Mouse (Mus musculus) lung, postnatal 25 days (tissue): ENCODE results near the gene Avil.

Source experiments
- DNase-seq: peaks from one replicate; pipeline ENCODE4 v3.0.0; 2022; ENCODE audit warnings: low spot score

Avil gene

GRCm38 (mm10) chr10:127030336-127031296 lies 30.1 kb downstream of the Avil start, which contains the start of gene Tsfm:
TSS of gene Tsfm (minus strand) at chr10:127030840.
- peak; percentile 91 for DNase-seq

DNA sequence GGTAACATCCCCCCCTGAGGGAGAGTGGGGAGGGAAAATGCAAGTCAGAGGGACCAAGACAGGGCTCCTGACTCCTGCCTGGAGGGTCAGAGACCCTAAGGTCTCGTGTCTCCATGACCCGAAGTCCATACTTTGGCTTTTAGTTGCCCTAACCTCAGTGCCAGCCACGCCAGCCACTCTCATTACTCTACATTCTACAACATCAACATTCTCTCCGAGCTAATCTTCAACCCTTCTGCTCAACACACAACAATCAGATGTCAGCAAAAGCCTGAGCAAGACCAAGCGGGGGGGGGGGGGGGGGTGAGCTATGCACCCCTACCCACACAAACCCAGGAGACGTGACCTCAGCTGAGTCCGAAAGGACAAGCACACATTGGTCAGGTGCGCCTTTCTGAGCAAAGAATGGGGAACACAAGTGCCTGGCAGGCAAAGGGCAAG lies 32.8 kb downstream of the Avil start:
- no peak for DNase-seq

DNA sequence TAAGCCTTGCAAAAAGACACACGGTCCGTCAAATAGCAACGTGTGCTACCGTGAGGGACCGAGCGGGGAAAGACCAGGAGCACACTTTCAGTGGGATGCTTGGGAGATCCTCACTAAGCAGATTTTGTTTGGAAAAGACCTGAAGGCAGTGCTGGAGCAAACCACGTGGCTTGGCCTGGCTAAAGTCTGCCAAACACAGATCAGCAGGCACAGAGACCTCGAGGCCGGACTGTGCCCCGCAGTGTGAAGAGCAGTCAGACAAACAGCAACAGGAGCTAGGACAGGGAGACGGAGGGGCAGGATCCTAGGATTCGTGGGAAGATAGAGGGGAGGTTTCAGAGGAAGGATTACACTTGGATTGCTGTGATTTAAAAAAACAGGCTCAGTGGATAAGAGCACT lies 35.8 kb downstream of the Avil start:
- no peak for DNase-seq

- DNase-seq, result no peak
Observed at GRCm38 (mm10) chr10:127037641-127038040, 37.1 kb downstream of the Avil start.

- DNase-seq, result no peak
Observed at GRCm38 (mm10) chr10:127040569-127041214, 40.2 kb downstream of the Avil start.

GRCm38 (mm10) chr10:127041274-127041766 lies 40.8 kb downstream of the Avil start, which contains the start of the genes Mettl1 and Eef1akmt3:
TSS of gene Mettl1 (plus strand) at chr10:127041414.
TSS of gene Eef1akmt3 (minus strand) at chr10:127041513.
- no peak for DNase-seq

DNA sequence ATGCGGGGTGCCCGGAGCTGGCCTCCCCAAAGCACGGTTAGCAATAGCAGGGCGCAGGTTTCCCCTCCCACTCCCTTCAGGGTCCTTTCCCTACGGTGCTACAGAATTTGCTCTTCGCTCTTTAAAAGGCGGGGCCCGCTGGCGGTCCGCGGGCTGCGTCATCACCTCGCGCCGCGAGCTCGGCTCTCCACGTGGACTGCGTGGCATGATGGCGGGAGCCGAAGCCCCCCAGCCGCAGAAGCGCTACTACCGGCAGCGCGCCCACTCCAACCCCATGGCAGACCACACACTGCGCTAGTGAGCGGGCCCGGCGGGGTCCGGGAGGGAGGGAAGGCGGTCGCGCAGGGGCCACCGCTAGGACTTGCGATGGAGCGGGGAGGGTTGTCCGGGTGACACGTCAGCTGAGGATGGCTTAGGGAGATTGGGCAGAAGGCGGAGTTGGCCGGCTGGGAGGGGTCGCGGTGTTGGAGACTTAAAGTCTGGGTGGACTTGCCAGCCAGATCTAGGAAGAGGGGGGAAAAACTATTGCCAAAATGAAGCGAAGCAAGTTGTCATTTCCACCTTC lies 41.3 kb downstream of the Avil start:
- DNase-seq, result peak; percentile 85

DNA sequence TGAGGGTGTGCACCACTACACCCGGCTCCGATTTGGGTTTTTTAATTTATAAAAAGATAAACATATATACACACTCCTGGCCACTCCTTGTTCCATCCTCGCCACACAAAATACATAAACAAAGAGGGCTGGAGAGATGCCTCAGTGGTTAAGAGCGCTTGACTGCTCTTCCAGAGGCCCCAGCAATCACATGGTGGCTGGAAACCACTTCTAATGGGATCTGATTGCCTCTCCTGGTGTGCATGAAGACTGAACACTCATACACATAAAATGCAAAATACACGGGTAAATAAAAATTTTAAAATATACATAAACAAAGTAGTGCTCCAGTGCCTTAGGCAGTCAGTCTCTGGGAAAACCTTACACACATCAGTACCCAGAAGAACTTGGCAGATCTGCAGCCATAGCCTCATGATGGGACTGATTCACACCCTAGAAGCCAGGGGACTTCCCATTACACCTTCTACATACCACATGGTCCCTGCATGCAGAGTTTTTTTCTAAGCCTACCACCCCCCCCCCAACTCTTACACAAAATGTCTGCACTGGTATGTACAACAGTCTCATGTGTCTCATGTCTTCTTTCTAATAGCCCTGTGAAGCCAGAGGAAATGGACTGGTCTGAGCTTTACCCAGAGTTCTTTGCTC lies 42.1 kb downstream of the Avil start:
- DNase-seq, result no peak

DNA sequence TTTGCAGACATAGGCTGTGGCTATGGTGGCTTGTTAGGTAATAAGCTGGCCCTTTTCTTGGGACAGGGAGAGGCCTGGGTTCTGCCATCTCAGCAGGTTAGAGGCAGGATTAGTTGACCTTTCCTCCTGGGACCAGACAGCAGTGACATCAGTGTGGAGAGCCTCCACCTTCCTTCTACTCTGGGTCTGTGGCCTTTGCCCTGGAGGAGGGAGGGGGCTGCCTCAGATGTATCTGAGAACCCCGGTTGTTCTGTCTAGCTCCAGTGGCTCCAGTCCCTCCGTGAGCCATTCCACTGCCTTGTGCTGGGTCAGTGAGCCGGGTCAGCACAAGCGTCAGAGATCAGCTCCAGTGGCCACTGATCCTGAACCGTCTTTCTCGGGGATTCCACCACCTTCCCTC lies 42.7 kb downstream of the Avil start:
- DNase-seq, result no peak

GRCm38 (mm10) chr10:127047954-127048353 lies 47.4 kb downstream of the Avil start, which contains the start of gene Cyp27b1:
TSS of gene Cyp27b1 (plus strand) at chr10:127048250.
- no peak for DNase-seq

DNA sequence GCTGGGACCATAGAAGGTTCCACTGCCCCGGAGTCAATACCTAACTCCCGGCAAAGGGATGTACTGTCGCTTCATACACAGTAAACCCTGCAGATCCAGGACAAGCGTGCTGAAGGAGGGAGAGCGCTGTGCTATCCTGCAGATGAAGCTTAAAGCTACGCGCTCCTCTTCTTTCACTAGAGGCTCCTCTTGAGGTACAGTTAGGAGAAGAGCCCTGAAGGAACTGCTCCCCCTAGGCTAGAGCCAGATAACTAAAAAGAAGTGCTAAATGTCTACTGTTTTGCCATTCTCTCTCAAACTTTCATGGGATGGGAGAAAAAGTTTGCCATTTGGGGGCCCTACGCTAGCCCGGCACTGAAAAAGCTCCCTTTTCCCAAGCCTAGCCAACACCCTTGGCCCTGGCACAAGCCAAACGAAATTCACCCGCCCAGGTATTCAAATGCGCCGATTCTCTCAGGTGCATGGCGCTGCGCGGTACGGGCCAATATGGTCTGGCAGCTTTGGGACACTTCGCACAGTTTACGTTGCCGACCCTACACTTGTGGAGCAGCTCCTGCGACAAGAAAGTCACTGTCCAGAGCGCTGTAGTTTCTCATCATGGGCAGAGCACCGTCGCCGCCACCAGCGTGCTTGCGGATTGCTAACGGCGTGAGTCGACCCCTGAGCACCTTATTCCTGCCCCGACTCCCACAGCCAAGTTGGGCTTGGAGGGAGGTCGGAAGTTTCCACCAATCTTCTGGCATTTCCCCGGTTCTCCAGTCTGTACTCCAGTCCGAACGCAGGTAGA lies 48.3 kb downstream of the Avil start:
- no peak for DNase-seq

DNA sequence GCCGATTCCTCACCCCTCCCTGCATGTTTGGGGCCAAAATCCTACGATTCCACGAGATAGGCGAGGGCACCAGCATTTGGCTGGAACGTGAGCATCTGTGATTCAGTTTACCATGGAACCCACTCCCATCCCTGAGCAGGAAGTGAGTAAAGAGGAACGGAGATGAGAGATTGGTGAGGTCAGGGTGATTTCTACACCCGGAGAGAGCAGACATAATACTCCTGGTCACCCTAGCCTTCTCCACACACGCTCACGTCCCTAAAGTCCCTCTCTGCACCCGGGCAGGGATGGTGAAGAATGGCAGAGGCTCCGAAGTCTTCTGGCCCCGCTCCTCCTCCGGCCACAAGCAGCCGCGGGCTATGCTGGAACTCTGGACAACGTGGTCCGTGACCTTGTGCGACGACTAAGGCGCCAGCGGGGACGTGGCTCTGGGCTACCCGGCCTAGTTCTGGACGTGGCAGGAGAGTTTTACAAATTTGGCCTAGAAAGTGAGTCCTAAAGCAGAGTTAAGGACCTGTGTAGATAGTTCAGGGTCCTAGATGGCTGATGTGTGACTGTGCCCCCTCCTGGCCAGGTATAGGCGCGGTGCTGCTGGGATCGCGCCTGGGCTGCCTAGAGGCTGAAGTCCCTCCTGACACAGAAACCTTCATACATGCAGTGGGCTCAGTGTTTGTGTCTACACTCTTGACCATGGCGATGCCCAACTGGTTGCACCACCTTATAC lies 49.0 kb downstream of the Avil start:
- no peak for DNase-seq

- no peak for DNase-seq
Observed at GRCm38 (mm10) chr10:127050119-127050474, 49.6 kb downstream of the Avil start.

DNA sequence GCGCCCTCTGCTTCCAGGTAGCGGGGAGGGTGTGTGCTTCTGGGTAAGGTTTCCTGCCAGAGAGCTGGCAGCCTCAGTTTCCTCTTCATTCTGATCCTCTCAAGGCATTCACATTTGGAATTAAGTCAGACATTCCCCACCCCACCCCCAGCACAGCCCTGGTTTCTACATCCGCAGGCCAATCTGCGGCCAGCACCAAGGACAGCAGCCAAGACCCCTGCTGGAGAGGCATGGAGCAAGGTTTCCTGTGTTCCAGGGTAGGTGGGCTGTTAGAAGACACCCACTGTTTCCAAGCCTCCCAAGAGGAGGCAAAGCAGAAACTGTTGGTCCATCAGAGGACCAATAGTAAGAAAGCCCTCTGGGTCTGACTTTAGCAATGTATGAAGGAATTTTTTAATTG lies 54.1 kb downstream of the Avil start:
- no peak for DNase-seq

DNA sequence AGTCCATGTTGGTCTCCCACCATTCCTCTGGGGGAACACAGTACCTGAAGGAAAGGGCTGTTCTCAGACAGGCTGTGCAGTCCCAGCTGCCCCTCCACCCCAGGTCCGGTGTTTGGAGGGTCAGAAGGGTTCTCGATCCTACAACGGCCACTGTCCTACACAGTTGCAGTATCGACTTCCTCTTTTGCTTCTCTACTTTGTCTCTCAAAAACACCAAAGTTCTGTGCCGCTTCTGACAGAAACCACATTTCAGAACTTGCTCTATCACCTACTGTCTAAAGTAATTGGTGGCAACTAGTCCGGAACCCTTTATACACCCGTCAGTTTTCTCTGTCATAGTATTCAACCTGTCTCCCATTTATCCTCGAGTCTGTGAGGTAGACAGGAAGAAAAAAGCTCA lies 54.9 kb downstream of the Avil start:
- DNase-seq, result no peak

DNA sequence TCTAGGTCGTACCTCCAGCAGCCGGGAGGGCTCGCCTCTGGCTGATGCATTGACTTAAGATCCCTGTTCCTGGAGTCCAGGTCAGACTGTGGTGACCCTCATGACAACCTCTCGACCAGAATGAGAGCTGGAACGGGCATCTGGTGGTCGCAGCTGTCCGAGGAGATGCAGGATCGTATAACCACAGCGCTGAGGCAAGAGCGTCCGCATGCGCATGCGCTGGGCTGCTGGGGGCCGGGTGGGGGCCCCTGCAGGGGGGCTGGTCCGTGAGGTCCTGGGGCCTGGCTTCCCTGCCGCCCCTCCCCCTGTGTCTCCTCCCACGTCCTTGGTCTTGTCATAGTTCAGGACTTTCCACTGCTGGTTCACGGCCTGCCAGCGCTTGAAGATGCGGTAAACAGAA lies 56.0 kb downstream of the Avil start:
- DNase-seq, result no peak

DNA sequence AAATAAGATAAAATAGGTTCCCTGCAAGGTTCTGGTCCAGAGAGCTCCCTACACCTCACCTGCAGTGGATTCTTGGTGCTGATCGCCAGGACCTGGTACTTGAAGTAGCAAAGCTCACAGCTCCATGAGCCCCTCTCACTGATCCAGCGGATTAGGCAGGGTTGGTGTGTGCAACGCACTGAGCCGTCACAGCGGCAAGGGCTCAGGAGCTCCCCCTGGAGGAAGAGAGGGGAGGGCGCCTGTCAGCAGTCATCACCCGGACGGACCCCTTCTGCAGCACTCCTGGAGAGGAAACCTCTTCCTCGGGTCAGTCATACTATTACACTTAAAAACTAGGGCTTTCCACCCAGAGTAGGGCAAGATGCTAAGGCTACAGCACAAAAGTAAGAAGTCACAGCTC lies 57.7 kb downstream of the Avil start:
- DNase-seq, result peak; percentile 79

- no peak for DNase-seq
Observed at GRCm38 (mm10) chr10:127058708-127059107, 58.2 kb downstream of the Avil start.

GRCm38 (mm10) chr10:127059174-127059967 lies 58.9 kb downstream of the Avil start:
- DNase-seq, result no peak
